Mouse (Mus musculus): ENCODE data around the gene Vangl1.

GRCm38 (mm10) chr3:102143536-102143935, 61.0 kb downstream of the Vangl1 start:
- TF ChIP-seq POLR2A (IDR thresholded peaks at IDR 0.05; ENCODE audit: borderline replicate concordance, control insufficient read depth, low read depth, low read length) (no peak), CTCF (IDR thresholded peaks at IDR 0.05; ENCODE audit: control insufficient read depth, insufficient read depth, low read length) (no peak)

Data from bone marrow, adult 2 months (tissue).